Mouse (Mus musculus) layer of hippocampus, postnatal 10 days (tissue): ENCODE measurements around the gene Nsf. TPM values are rescaled to one million over a fixed set of nuclear protein-coding genes. Genes with fewer than 3 reads are reported as not detected.

Source experiments
- DNase-seq, 2 experiments: peaks; one replicate each; pipeline ENCODE4 v3.0.0; 2021; ENCODE audit warnings: low spot score in 2 of 2
- total RNA-seq, 2 experiments: library from RNA; stranded (reverse); gene quantifications; 2 replicates each; pipeline ENCODE4 v1.2.3; 2021

Nsf gene
- total RNA-seq, 2 experiments from 2014 or later: 602 to 697 TPM

GRCm38 (mm10) chr11:103840834-103841233 is 113.0 kb downstream of the Nsf start:
- peak; percentile 50 to 64 for DNase-seq

GRCm38 (mm10) chr11:103838955-103839354 is 114.9 kb downstream of the Nsf start:
- no peak for DNase-seq

GRCm38 (mm10) chr11:103832331-103832730 is 121.5 kb downstream of the Nsf start:
- DNase-seq: no peak

GRCm38 (mm10) chr11:103831766-103832165 is 122.1 kb downstream of the Nsf start:
- no peak for DNase-seq

GRCm38 (mm10) chr11:103830476-103830875 is 123.4 kb downstream of the Nsf start:
- DNase-seq: no peak

- no peak for DNase-seq
Measured at GRCm38 (mm10) chr11:103829956-103830355, 123.9 kb downstream of the Nsf start.

- no peak for DNase-seq
Measured at GRCm38 (mm10) chr11:103828866-103829265, 125.0 kb downstream of the Nsf start.

GRCm38 (mm10) chr11:103827201-103827600 is 126.7 kb downstream of the Nsf start:
- no peak for DNase-seq

GRCm38 (mm10) chr11:103816719-103817118 is 137.1 kb downstream of the Nsf start:
- no peak for DNase-seq

- DNase-seq: no peak
Measured at GRCm38 (mm10) chr11:103815986-103816385, 137.9 kb downstream of the Nsf start.

- DNase-seq: no peak
Measured at GRCm38 (mm10) chr11:103814808-103815207, 139.0 kb downstream of the Nsf start.

- peak in 1 of 2 experiments; percentile 24 for DNase-seq
Measured at GRCm38 (mm10) chr11:103811246-103811645, 142.6 kb downstream of the Nsf start.

- DNase-seq: no peak
Measured at GRCm38 (mm10) chr11:103810631-103811030, 143.2 kb downstream of the Nsf start.

- peak; percentile 49 to 56 for DNase-seq
Measured at GRCm38 (mm10) chr11:103809611-103810598, 144.0 kb downstream of the Nsf start.

GRCm38 (mm10) chr11:103808771-103809610 is 144.9 kb downstream of the Nsf start:
- peak in 1 of 2 experiments; percentile 23 for DNase-seq

GRCm38 (mm10) chr11:103807966-103808365 is 145.9 kb downstream of the Nsf start:
- peak in 1 of 2 experiments; percentile 22 for DNase-seq

- DNase-seq: no peak
Measured at GRCm38 (mm10) chr11:103804804-103805203, 149.1 kb downstream of the Nsf start.

GRCm38 (mm10) chr11:103804126-103804525 is 149.7 kb downstream of the Nsf start:
- DNase-seq: no peak

GRCm38 (mm10) chr11:103801128-103801527 is 152.7 kb downstream of the Nsf start:
- no peak for DNase-seq

GRCm38 (mm10) chr11:103789951-103790350 is 163.9 kb downstream of the Nsf start:
- DNase-seq: no peak

GRCm38 (mm10) chr11:103780152-103780551 is 173.7 kb downstream of the Nsf start:
- no peak for DNase-seq

GRCm38 (mm10) chr11:103774228-103774530 is 179.7 kb downstream of the Nsf start:
- DNase-seq: no peak
